Mouse (Mus musculus) testis, adult 2 months (tissue): ENCODE measurements around the gene Rxra.

ENCODE experiments used
- CTCF ChIP-seq: fragments of 200-500 bp; IDR thresholded peaks from 2 replicates; pipeline ENCODE4 v1.5.1; 2012; ENCODE audit warnings: low read depth, mild to moderate bottlenecking, inconsistent platforms, low read length, moderate library complexity; ENCODE audit not compliant: control insufficient read depth, insufficient read depth, insufficient replicate concordance
- POLR2A ChIP-seq: fragments of 200-500 bp; IDR thresholded peaks from 2 replicates; pipeline ENCODE4 v1.6.1; 2012; ENCODE audit warnings: low read depth, mild to moderate bottlenecking, inconsistent platforms, low read length, moderate library complexity; ENCODE audit not compliant: control insufficient read depth

- TF ChIP-seq POLR2A (no peak), CTCF (no peak)
These were observed 58.6 kb downstream of the Rxra start for GRCm38 (mm10) chr2:27734800-27735199.
